Mouse (Mus musculus) B cell, adult (primary cell): ENCODE data around the gene Cmtm5. TPM values are rescaled to one million over a fixed set of nuclear protein-coding genes. Genes with fewer than 3 reads are reported as not detected.

Experiments used
- total RNA-seq: library from RNA; stranded (reverse); gene quantifications from 4 replicates; pipeline ENCODE4 v1.2.4, GENCODE M21; 2023; ENCODE audit not compliant: inconsistent age

Gene Cmtm5
- not detected in 4 replicates for total RNA-seq

DNA sequence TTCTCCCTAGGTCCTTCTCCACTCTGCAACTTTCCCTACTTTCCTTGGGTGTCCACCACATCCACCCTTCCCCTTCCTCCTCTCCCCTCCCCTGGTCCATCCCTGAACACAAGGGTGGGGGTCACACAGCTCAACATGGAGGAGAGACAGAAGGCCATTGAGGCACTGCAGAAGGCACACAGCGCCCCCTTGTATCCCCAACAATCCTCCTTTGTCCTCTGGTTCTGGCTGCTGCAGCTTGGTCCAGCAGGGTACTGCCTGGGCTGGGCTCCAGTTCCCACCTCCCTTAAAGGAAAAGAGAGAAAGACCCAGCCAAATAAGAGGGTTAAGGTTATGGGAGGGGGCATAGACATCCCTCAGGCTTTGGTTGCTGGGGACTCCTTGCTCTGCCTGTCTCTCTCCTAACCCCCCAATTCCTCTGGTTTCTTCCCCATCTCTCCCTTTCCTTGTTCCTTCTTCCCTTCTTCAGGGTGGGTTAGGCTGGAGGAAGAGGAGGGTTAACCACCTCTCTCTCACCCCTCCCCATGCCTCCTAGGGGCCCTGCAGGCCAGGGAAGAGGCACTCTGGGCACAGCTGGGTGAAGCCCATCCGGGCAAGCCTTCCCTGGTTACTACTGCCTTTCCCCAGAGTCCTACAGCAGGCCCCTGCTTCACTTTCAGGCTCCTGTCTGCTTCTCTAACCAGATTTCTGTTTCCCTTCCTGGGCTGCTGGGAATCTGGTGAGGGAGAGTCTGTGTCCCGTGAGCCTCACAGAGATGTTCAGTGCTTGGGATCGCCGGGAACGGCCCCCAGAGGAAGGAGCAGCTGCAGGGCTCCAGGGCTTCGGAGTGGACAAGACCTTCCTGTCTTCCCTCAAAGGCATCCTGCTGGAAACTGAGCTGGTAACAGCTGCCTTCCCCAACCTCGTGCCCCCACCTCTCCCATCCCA is at the start of gene Cmtm5:
Gene Cmtm5 (plus strand): TSS at position 358 of the 927 bp plus-strand sequence.

DNA sequence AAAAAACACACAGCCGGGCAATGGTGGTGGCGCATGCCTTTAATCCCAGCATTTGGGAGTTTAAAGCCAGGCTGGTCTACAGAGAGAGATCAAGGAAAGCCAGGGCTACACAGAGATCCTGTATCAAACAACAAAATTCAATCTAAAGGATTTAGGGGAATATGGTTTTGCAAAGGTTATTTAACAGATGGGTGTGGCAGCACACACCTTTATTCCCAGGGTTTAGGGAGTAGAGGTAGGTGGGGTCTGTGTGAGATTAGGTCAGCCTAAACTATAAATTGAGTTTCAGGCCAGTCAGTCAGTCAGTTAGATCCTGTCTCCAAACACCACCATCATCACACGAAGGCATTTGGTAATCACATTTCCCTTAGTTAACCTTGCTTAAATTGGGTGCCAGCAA is 43.9 kb upstream of the Cmtm5 start, which contains the start of gene Pabpn1:
Gene Pabpn1 (plus strand): TSS at position 301 of the 400 bp plus-strand sequence.

DNA sequence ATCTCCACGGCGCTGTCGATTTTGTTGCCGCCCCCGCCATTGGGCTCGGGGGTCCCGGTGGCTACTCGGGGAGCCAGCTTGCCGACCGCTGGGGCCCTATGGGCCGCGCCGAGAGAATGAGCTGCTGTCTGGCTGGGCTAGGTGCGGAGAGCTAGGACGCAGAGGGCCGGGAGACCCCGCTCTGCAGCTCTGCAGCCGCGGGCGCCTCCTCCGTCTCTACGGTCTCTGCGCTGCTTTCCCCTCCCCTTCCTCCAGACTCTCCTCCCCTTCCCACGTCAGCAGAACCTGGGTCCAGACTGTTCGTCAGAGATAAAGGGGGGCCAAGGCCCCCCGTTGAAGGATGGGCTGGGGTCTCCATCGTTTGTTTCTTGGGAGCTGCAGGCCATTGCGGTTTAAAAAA is 23.2 kb upstream of the Cmtm5 start, which contains the start of gene Slc22a17:
Gene Slc22a17 (minus strand): TSS at position 247 of the 400 bp plus-strand sequence.

DNA sequence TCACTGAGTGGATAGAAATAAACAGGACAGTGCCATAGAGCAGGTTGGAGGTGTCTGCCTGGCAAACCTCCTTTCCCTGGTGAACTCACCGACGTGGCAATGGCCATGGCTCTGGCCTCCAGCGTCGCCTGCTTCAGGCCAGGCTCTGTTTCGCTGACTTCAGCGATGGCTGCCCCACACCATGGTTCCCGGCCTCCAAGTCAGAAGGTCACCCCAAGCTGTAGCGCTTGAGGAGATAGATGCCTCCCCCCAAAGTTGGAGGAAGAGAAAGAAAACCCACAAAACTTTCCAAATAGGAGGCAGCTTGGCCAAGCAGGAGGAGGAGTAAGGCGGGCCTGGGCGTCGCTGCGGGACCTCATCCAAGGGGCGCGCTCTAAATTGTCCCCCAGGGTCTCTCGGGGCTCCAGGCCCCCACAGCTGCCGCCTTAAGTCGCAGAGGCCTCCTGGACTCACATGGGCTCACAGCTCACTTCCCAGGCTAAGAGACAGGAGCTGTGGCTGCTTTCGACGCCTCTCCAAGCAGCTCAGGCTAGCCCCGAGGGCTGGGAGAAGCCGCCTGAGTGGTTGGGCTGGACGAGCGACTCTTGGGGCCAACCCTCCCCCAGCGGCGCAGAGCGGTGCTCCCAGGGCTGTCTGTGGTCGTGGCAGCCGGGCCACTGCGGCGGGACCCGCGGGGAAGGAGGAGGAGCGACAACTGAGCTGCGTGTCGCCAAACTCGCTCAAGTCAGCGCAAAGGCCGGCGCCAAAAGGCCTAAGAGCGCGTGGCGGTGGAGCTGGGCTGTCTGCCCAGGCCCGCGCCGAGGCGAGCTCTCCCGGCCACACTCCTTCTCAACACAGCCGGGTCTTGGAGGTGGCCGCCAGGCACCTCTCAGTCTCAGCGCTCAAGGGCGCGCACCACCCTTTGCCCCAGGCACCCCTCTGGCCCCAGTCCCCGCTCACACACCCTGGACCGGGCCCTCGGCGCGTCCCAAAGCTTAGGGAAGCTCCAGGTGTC is 10.4 kb upstream of the Cmtm5 start, which contains the start of gene Efs:
Gene Efs (minus strand): TSS at position 778 of the 994 bp plus-strand sequence.

DNA sequence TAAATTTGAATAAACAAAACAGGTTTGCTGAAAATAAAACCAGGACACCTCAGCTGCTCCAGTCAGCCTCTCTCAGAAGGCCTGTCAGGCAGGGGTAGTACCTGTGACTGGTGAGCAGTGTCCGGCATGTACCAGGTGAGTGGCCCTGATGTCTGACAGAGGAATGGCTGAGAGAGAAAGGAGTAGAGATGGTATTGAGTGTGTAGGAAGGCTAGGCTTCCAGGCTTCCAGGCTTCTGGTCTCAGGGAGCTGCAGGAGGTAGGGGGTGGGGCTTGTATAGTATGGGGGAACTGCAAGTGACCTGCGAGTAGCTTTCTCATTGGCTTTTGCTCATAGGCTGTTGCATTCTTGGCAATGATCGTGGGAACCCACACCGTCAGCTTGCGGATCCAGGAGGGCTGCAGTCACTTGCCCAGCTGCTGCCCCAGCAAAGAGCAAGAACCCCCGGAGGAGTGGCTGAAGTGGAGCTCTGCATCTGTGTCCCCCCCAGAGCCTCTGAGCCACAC is 3.4 kb upstream of the Cmtm5 start, which contains the start of gene Il25:
Gene Il25 (plus strand): TSS at position 51 of the 506 bp plus-strand sequence.

DNA sequence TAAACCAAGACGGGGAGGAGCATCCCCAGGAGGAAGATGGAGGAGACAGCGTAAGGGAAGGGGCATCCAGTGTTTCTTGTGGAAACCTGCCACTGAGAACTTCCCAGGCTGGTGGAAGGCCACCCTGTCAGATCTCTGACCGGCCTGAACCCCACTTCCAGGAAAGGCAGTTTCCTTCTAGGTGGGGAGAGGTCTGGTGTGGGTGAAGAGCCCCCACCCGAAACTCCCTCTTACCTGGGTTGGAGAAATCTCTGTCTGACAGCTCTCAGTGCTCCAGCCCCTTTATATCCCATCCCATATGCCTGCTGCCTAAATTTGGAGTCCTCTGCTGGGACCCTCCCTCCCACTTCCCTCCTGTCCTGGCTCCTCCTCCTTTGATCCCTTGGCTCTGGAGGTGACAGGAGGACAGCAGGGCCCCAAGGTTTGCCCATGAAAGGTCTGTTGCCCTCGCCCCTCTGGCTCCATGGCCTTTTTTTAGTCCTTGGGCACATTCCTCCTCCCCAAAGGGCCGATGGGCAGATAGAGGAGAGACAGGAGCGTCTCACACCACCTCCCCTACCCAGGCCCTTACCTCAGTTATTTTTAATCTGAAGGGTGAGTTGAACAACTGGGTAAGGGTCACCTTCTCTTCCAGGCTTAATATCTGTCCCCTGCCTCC is 30.4 kb downstream of the Cmtm5 start, which contains the start of gene Myh6:
Gene Myh6 (minus strand): TSS at position 608 of the 658 bp plus-strand sequence.

DNA sequence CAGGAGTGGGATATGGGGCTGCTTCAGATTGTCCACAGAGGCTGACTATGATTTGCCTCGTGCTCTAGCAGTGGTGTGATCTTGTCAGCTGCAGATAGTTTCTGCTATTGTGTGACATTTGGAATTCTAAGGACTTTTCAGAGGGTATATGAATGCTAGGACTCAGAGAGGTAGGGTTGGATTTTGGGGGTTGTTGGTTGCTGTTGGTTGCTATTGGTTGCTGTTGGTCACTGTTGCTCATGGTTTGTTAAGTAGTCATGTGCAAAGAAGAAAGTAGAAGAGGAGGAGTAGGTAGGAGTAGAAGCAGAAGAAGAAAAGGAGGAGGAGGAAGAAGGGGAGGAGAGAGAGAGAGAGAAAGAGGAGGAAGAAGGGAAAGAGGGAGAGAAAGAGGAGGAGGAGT is 40.6 kb downstream of the Cmtm5 start, which contains the start of gene Gm17428:
Gene Gm17428 (plus strand): TSS at position 301 of the 400 bp plus-strand sequence.

Other genes starting within 250 kb of the Cmtm5 start
- 488 to 550 TPM (median 542 TPM) in 4 replicates for gene Acin1, start 249.3 kb upstream of the Cmtm5 start, total RNA-seq
- not detected in 4 replicates for gene Gm29776, start 237.4 kb upstream of the Cmtm5 start, total RNA-seq
- not detected in 4 replicates for gene Cebpe, start 224.1 kb upstream of the Cmtm5 start, total RNA-seq
- gene Slc7a8, start 154.3 kb upstream of the Cmtm5 start, total RNA-seq = 0.27 to 0.51 TPM (median 0.37 TPM) in 4 replicates
- gene Rnf212b, start 122.1 kb upstream of the Cmtm5 start, total RNA-seq = not detected in 4 replicates
- gene Homez, start 65.3 kb upstream of the Cmtm5 start, total RNA-seq = 4.9 to 10.9 TPM (median 7.9 TPM) in 4 replicates
- gene Ppp1r3e, start 58.7 kb upstream of the Cmtm5 start, total RNA-seq = 2.1 to 3.8 TPM (median 2.4 TPM) in 4 replicates
- 7.1 to 13.1 TPM (median 10.6 TPM) in 4 replicates for gene Bcl2l2, start 52.9 kb upstream of the Cmtm5 start, total RNA-seq
- gene Gm20521, start 52.8 kb upstream of the Cmtm5 start, total RNA-seq = 1.8 to 3.4 TPM (median 3.3 TPM) in 3 of 4 replicates, not detected in the other
- gene Pabpn1, start 43.8 kb upstream of the Cmtm5 start, total RNA-seq = 262 to 290 TPM (median 280 TPM) in 4 replicates
- 2.4 to 3.5 TPM (median 2.8 TPM) in 4 replicates for gene Slc22a17, start 23.1 kb upstream of the Cmtm5 start, total RNA-seq
- not detected in 4 replicates for gene Efs, start 10.1 kb upstream of the Cmtm5 start, total RNA-seq
- not detected in 4 replicates for gene Il25, start 3.6 kb upstream of the Cmtm5 start, total RNA-seq
- gene Myh6, start 30.7 kb downstream of the Cmtm5 start, total RNA-seq = not detected in 4 replicates
- not detected in 4 replicates for gene Gm17428, start 40.7 kb downstream of the Cmtm5 start, total RNA-seq
- not detected in 4 replicates for gene Myh7, start 58.4 kb downstream of the Cmtm5 start, total RNA-seq
- 69.4 to 83.2 TPM (median 75.4 TPM) in 4 replicates for gene Ngdn, start 79.2 kb downstream of the Cmtm5 start, total RNA-seq
- 14.3 to 17.6 TPM (median 16.0 TPM) in 4 replicates for gene Zfhx2, start 156.1 kb downstream of the Cmtm5 start, total RNA-seq
- gene Thtpa, start 158.5 kb downstream of the Cmtm5 start, total RNA-seq = 5.5 to 7.5 TPM (median 6.3 TPM) in 4 replicates
- 120 to 145 TPM (median 128 TPM) in 4 replicates for gene Ap1g2, start 170.3 kb downstream of the Cmtm5 start, total RNA-seq
- gene Jph4, start 180.7 kb downstream of the Cmtm5 start, total RNA-seq = not detected in 4 replicates